Mouse (Mus musculus) olfactory bulb, adult 2 months (tissue): ENCODE results near the gene Nrros. TPM values are rescaled to one million over a fixed set of nuclear protein-coding genes. Genes with fewer than 3 reads are reported as not detected.
A peak's percentile ranks its signal among the peaks of the same experiment; 100 is the strongest.
"Not testable (repeated sequence)": the region's sequence is repeated elsewhere in the genome, so short reads cannot be mapped to it uniquely, and the experiment has no call there.

Source experiments
- H3K27ac ChIP-seq: fragments of 200-500 bp; 2 replicates; pipeline ENCODE4 v1.5.1; 2012; ENCODE audit warnings: low read depth, low read length; ENCODE audit not compliant: insufficient read depth
- H3K4me1 ChIP-seq: fragments of 200-500 bp; 2 replicates; pipeline ENCODE4 v1.6.1; 2012; ENCODE audit warnings: low read length; ENCODE audit not compliant: control insufficient read depth, insufficient read depth
- H3K4me3 ChIP-seq: fragments of 200-500 bp; 2 replicates; pipeline ENCODE4 v1.5.1; 2012; ENCODE audit warnings: mild to moderate bottlenecking, low read depth, low read length, moderate library complexity; ENCODE audit not compliant: insufficient read depth
- CTCF ChIP-seq: fragments of 200-500 bp; IDR thresholded peaks from 2 replicates; pipeline ENCODE4 v1.5.1; 2012; ENCODE audit warnings: low read depth, mild to moderate bottlenecking, low read length, moderate library complexity; ENCODE audit not compliant: insufficient read depth
- POLR2A ChIP-seq: fragments of 200-500 bp; IDR thresholded peaks from 2 replicates; pipeline ENCODE4 v1.6.1; 2012; ENCODE audit warnings: mild to moderate bottlenecking, low read depth, low read length, moderate library complexity; ENCODE audit not compliant: insufficient read depth
- WGBS: fragments of 180-500 bp; shearing (Covaris S2); methylation state at CpG from one replicate; pipeline ENCODE4 v1.1.7; 2018; 5-methylcytosine and 5-hydroxymethylcytosine counted together
- polyA plus RNA-seq: library from polyadenylated mRNA; stranded (reverse); fragments of >200 nt; gene quantifications from 2 replicates; pipeline ENCODE4 v1.2.4, GENCODE M21; 2012; ENCODE audit warnings: low replicate concordance; ENCODE audit not compliant: missing spikeins, insufficient read depth, insufficient read length

Gene Nrros
- polyA plus RNA-seq, 1 experiment = not detected

- WGBS = 64% methylated on average over 15 of the region's 15 CpGs
- H3K4me1 ChIP-seq = peaks cover 2% of the 10 kb centered on the region; the same call in 1 of the 2 replicates
- no peak for TF ChIP-seq POLR2A
- TF ChIP-seq CTCF = no peak
These were observed 54.3 kb downstream of the Nrros start for GRCm38 (mm10) chr16:32110951-32111699.

GRCm38 (mm10) chr16:32108578-32108977 is 56.8 kb downstream of the Nrros start:
- Histone ChIP-seq H3K4me1 (peaks cover 2% of the 10 kb centered on the region; the same call in 1 of the 2 replicates), H3K4me3 (no peak overlapping the region), H3K27ac (no peak overlapping the region)
- no peak for TF ChIP-seq POLR2A
- TF ChIP-seq CTCF = no peak
- 96% methylated on average over 2 of the region's 2 CpGs for WGBS

More at GRCm38 (mm10) chr16:32110951-32111699, 54.3 kb downstream of the Nrros start:
- Histone ChIP-seq H3K27ac (no peak overlapping the region), H3K4me3 (no peak overlapping the region)

- no peak overlapping the region for H3K27ac ChIP-seq
- H3K4me3 ChIP-seq = no peak overlapping the region
- 71% methylated on average over 7 of the region's 7 CpGs for WGBS
- no peak for TF ChIP-seq POLR2A
- no peak for TF ChIP-seq CTCF
- H3K4me1 ChIP-seq = peaks cover 2% of the 10 kb centered on the region; the same call in 1 of the 2 replicates
These were observed 57.2 kb downstream of the Nrros start for GRCm38 (mm10) chr16:32108170-32108569.

- Histone ChIP-seq H3K4me1 (peaks cover 2% of the 10 kb centered on the region; the same call in 1 of the 2 replicates), H3K27ac (no peak overlapping the region), H3K4me3 (no peak overlapping the region)
- TF ChIP-seq CTCF (no peak), POLR2A (no peak)
- 90% methylated on average over 12 of the region's 12 CpGs for WGBS
These were observed 57.9 kb downstream of the Nrros start for GRCm38 (mm10) chr16:32107342-32108045.

GRCm38 (mm10) chr16:32105698-32106097 is 59.7 kb downstream of the Nrros start:
- 100% methylated on average over 1 of the region's 1 CpGs for WGBS

GRCm38 (mm10) chr16:32102295-32102694 is 63.1 kb downstream of the Nrros start:
- 87% methylated on average over 13 of the region's 13 CpGs for WGBS
- TF ChIP-seq CTCF = no peak
- no peak for TF ChIP-seq POLR2A
- Histone ChIP-seq H3K4me3 (no peak overlapping the region), H3K27ac (no peak overlapping the region), H3K4me1 (peaks cover 5% of the 10 kb centered on the region; the same call in 1 of the 2 replicates)

More at GRCm38 (mm10) chr16:32105698-32106097, 59.7 kb downstream of the Nrros start:
- Histone ChIP-seq H3K4me1 (peaks cover 2% of the 10 kb centered on the region; the same call in 1 of the 2 replicates), H3K4me3 (no peak overlapping the region), H3K27ac (no peak overlapping the region)
- TF ChIP-seq POLR2A (no peak), CTCF (no peak)

- H3K4me3 ChIP-seq = peak within 1 kb of the TSS; percentile 92
- peak; percentile 59 for TF ChIP-seq POLR2A
- TF ChIP-seq CTCF = no peak
- under 1% methylated on average over 34 of the region's 34 CpGs for WGBS
- H3K4me1 ChIP-seq = peaks cover 5% of the 10 kb centered on the region; the same call in 1 of the 2 replicates
- peak within 1 kb of the TSS; percentile 57 for H3K27ac ChIP-seq
These were observed 65.7 kb downstream of the Nrros start, which contains the start of the genes Pigx and Cep19 for GRCm38 (mm10) chr16:32099638-32100150. TSS of gene Pigx (minus strand) at chr16:32099740. TSS of gene Cep19 (plus strand) at chr16:32099800.

GRCm38 (mm10) chr16:32098897-32099637 is 66.3 kb downstream of the Nrros start:
- Histone ChIP-seq H3K27ac (peak overlapping the region; percentile 45; the same call in 1 of the 2 replicates), H3K4me1 (peaks cover 5% of the 10 kb centered on the region; the same call in 1 of the 2 replicates), H3K4me3 (peak overlapping the region; percentile 92)
- WGBS = under 1% methylated on average over 39 of the region's 39 CpGs
- TF ChIP-seq POLR2A = no peak
- peak; percentile 17; the same call in 1 of the 2 replicates for TF ChIP-seq CTCF

- not testable (repeated sequence) for H3K4me1 ChIP-seq, H3K4me3 ChIP-seq, H3K27ac ChIP-seq
- 92% methylated on average over 2 of the region's 2 CpGs for WGBS
These were observed 67.6 kb downstream of the Nrros start for GRCm38 (mm10) chr16:32097757-32098156.
